Mouse (Mus musculus) 3T3-L1 (cell line): ENCODE results near the gene Tymp.

Experiments
- DNase-seq: peaks from one replicate; pipeline ENCODE4 v3.0.0-alpha.2; 2015; ENCODE audit warnings: low read depth, low spot score

The Tymp gene

DNA sequence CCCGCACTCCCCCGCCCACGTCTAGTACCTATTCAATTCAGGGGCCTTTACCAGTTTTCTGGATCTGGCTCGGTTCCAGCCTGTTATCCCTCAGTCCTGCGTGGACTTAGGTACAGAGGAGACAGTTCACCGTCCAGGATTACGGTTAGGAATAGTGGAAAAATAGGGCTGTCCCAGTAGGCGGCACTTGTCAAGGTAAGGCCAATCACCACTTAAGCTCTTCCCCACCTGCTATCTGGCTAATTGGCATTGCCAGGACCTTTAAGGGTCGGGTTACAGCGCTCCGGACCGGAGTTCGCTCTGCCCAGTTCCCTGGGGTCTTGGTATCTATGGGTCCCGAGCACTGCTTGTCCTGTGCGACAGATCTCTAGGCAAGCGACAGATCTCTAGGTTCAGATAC is at the start of gene Tymp:
TSS of gene Tymp (minus strand) at position 83 of the 400 bp plus-strand sequence.
- DNase-seq, result no peak

GRCm38 (mm10) chr15:89425711-89426121 is 48.9 kb upstream of the Tymp start, which contains the start of gene Cpt1b:
Gene Cpt1b (minus strand): TSS chr15:89425863.
- DNase-seq, result no peak

- DNase-seq, result no peak
Measured at GRCm38 (mm10) chr15:89424621-89425020, 47.8 kb upstream of the Tymp start.

DNA sequence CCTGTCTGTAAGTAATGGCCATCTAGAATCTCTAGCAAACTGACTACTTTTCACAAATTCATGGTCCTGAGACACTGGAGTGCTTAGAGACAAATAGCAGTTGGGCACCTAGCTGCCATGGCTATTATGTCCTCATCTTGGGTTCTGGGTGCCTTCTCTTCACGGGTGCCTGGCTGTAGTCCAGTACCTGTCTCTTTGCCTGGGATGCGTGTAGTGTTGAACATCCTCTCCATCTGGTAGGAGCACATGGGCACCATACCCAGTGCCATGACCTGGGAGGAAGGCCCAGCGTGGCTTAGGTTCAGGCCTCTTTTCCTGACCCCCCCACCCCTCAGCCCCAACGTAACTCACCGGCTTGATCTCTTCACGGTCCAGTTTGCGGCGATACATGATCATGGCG is 45.1 kb upstream of the Tymp start:
- no peak for DNase-seq

DNA sequence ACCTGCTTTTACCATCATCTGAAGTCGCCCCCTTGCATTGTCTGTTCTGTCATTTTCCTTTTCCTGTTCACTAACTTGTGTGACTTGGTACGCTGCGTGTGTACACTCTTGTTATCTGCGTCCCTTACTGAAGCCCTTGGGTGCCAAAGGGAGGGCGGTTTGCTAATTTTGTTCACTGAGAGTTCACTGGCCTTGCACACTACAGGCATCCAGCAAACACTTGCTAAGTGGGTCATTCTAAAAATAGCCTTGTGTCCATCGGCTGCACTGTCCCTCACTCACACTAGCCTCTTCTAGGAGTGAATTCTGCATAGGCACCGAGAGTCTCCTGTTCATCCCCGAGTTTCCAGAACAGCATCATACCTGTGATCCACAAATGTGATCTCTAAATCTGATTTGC is 38.4 kb upstream of the Tymp start:
- no peak for DNase-seq

DNA sequence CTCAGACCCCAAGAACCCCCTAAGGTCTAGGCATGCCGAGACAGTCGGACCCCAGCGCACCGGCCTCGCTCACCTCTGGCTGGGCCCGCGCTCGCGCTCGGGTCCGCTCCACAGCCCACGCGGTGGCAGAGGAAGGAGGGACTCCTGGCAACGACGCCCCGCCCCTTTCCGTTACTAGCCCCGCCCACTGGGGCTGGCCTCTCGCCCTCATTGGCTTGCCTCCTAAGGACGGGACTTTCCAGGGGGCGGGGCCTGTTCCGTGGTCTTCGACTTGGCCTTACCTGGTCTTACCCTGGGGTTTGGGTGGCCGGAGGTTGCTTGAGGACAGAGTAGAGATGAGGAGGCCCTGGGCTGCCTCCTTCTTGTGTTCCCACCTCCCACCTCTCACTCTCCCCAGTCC is 33.3 kb upstream of the Tymp start, which contains the start of gene Syce3:
TSS of gene Syce3 (minus strand) at position 386 of the 400 bp plus-strand sequence.
- DNase-seq, result no peak

- no peak for DNase-seq
Measured at GRCm38 (mm10) chr15:89406691-89407090, 29.9 kb upstream of the Tymp start.

- no peak for DNase-seq
Measured at GRCm38 (mm10) chr15:89404831-89405623, 28.2 kb upstream of the Tymp start.

- no peak for DNase-seq
Measured at GRCm38 (mm10) chr15:89402471-89402870, 25.6 kb upstream of the Tymp start.

DNA sequence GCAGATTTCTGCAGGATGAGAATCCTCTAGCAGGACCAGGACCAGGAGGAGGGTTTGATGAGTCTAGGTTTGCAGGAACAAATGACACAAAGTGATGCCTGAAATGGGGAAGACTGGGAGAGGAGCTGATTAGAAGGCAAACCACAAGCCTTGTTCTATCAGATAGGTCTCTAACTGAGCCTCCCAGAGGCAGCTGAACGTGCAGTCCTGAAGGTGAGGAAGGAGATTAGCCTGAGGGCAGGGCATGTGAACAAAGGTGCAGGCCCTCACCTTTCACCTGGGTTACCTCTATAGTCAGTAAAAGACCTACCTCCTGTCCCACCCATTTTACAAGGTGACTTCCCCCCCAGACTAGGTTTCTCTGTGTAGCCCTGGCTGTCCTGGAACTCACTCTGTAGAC is 22.9 kb upstream of the Tymp start:
- no peak for DNase-seq

- no peak for DNase-seq
Measured at GRCm38 (mm10) chr15:89398146-89398545, 21.3 kb upstream of the Tymp start.

DNA sequence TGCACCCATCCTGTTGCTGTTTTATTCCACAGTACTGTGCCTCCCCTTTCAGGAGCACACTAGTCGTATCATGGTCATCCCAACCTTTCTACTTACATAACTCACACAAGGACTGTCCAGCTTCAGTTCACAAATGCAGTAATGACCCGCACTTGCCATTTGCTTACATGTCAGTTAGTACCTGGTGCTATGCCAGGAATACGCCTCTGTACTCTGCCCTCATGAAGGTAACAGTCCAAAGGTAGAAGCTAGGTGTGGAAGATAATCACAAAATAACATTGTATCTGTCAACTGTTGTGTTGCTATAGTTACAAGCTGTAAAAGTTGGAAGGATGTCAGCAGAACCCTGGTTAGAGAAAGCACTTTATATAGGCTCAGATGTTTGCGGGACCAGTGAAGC is 20.0 kb upstream of the Tymp start:
- no peak for DNase-seq

- DNase-seq, result no peak
Measured at GRCm38 (mm10) chr15:89390081-89390480, 13.2 kb upstream of the Tymp start.

GRCm38 (mm10) chr15:89387127-89387526 is 10.3 kb upstream of the Tymp start:
- DNase-seq, result no peak

GRCm38 (mm10) chr15:89384617-89385016 is 7.8 kb upstream of the Tymp start, which contains the start of gene Klhdc7b:
Gene Klhdc7b (plus strand): TSS chr15:89384917.
- DNase-seq, result no peak

DNA sequence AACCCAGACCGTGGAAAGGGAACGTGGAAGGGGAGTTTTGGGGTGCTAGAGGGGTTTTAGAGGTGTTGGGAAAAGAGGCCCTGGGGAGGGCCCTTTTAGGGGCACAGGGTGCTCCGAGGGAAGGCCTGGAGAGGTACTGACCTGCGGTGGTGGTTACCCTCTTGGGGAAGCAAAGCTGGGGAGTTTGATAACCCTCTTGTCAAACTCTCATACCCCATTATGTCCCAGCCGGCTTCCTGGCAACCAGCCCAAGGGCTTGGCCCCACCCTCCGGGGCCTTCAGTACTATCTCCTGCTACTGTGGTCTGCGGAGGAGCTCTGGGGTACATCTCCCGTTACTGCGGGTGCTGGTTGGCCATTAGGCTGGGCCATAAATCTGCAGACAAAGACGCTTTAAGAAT is 2.6 kb upstream of the Tymp start:
- DNase-seq, result no peak

DNA sequence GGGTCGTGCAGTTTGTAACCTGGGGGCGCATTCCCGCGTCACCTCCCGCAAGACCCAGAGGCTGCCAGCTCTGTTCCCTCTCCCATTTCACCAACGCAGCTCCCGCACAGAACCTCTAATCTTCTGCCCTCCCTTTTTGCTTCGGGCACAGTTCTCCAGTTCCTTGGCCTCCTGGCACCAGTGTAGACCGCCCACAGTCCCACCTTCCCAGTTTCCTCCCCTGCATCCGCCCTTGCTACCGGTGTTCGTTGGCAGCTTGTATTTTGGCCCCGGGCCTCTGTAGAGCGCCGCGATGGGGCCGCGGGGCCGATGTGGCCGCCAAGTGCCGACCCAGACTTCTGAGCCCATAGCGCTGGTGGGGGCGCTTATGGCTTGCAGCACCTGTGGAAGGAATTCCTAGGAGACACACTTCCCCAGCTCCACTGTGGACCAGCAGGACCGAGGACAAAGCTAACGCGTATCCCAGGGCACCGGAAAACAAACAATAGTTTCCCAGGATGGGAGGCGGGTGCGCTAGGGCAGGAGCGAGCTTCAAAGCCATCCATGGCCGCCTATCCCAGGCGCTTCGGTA is 2.1 kb upstream of the Tymp start, which contains the start of gene Odf3b:
TSS of gene Odf3b (minus strand) at position 452 of the 571 bp plus-strand sequence.
- DNase-seq, result no peak

DNA sequence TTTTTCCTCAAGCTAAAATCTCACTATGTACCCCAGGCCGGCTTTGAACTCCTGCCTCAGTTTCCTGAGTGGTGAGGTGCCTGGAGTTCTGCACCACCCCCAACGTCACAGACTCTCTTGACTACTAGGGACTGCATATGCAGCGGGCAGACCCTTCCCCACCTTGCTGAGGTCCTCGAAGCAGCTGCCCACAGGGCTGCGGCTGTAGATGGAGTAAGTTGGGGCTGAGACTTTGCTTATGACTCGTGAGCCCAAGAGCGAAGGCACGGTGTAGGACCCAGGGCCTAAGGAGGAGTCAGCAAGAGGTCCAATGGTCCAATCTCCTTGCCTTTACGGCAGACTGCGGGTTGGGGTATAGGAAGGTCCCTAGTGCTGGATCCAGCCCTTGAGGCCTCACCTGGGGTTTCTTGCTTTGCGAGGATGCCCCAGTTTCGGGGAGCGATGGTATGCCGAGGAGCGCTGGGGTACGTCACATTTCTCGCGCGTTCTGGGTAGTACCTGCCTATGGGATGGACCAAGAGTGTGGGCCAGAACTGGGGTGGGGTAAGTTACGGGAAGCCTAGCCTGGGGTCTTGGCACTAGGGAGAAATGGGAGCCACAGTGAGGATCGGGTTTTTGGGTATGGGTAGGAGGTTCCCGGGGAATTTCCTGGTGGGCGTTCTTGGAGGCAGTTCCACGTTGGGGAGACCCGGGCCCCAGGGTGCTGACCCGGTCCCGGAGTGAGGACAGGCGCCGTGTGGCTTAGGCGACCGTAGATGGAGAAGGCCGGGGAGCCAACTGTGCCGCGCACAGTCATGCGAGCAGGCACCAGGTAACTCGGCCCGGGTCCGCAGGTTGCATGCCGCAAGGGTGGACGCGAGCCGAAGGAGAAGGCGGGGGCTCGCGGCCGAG is 1.3 kb upstream of the Tymp start:
- DNase-seq, result no peak

GRCm38 (mm10) chr15:89377362-89377761 is 523 bp upstream of the Tymp start:
- DNase-seq, result no peak

GRCm38 (mm10) chr15:89376040-89376439 is 799 bp downstream of the Tymp start:
- no peak for DNase-seq

- DNase-seq, result no peak
Measured at GRCm38 (mm10) chr15:89374801-89375534, 1.9 kb downstream of the Tymp start.
